Mouse (Mus musculus) gastrocnemius, postnatal 25 days (tissue): Measurements from ENCODE around the gene Hs3st3a1. TPM values are rescaled to one million over a fixed set of nuclear protein-coding genes. Genes with fewer than 3 reads are reported as not detected.

Source experiments
- DNase-seq: peaks from one replicate; pipeline ENCODE4 v3.0.0; 2022
- long read RNA-seq, 2 experiments: library from polyadenylated mRNA; stranded (forward); transcript quantifications; one replicate each; pipeline ENCODE4 v2.0.0; 2021
- total RNA-seq, 2 experiments: library from RNA; stranded (reverse); gene quantifications; 1 replicate in 1 of 2; 2 replicates in 1 of 2; pipeline ENCODE4 v1.2.3; 2021

Hs3st3a1 gene
- under 1 TPM; 0.21 to 0.49 TPM for total RNA-seq
- long read RNA-seq, experiment 1, partial matches to known transcripts, result 1 of 1 reads
- long read RNA-seq, experiment 1, other reads (novel, unspliced or antisense), result 0 of 1 reads
- long read RNA-seq, experiment 2, result 0 reads

DNA sequence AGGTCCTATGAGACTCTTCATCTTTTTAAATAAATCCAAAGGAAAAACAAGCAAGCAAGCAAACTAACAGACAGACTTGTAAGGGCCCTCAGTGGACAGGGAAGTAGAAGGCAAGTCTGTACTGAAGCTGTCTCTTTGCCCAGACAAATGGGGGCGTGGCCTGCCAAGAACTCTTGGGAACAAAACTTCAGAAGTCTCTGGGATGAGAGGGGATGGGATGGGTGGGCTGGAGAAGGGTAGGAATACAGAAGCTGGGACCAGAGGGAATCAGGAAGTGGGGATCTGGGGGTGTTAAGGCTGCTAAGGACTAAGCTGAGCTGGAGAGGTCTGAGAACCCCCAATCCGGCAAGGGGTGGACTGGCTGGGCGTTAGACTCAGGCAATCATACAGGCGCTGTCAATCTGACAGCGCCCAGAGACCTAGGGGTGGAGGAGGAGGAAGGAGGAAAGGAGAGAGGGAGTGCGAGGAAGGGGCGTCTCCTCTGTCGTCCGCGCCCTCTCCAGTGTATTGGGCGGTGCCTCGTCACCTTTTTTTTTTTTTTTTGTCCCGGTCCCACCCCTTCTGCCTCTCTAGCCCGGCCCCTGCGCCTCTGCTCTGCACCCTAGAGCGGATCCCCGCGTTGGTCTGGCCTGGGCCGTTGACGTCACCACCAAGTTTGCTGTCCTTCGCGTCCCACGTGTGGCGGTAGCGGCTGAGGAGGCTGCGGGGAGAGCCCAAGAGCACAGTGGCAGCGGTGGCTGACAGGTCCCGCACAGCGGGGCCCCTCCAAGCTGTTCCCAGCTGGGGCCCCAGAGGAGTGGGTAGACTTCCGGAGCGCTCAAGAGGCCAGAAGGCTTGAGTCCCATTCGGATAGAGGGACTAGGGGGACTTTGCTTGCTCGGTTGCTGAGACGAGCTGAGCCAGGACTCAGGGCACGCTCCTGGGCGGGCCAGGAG is at the start of gene Hs3st3a1:
TSS of gene Hs3st3a1 (plus strand) at position 722 of the 935 bp plus-strand sequence.
- peak; percentile 58 for DNase-seq

DNA sequence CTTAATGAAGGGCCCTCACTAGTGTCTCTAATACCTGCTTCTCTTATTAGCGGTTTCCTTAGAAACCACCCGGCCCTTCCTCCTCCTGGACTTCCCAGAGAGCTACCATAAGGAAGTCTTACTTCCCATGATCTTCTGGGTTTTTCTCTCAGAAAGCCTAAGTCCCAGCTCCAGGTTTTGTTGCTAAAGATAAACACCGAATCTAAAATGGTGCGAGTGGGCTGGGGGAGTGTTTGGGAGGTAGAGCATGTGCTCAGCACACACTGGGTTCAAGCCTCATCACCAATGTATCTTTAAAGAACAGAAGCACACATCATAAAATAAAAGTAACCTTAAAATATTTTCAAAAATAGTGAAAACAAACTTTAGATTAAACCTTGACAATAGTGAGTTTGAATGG is 48.8 kb upstream of the Hs3st3a1 start:
- DNase-seq, result no peak

DNA sequence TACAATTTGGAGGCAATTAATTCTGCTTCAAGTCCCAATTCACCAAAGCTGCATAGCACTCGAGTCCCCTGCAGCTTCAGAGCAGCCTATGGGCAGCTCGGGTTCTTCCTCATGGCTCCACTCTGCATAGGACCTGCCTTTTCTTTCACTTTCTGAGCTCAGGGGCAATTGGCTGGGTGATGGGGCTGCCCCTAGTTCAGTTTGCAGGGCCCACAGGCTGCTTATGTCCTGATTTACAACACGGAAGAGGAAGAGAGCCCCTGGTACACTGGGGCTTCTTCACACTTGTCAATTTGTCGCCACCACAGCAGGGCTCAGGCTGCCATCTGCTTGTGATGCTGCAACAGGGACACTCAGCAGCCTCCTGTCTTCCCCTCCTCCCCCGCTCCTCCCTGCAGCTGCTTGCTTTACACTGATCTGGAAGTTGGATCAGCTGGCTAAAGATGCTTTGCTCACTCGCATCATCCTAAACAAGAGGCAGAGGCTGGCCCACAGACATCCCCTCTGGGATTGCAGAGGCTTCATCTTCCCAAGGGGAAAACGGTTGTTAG is 38.7 kb upstream of the Hs3st3a1 start:
- DNase-seq, result no peak

DNA sequence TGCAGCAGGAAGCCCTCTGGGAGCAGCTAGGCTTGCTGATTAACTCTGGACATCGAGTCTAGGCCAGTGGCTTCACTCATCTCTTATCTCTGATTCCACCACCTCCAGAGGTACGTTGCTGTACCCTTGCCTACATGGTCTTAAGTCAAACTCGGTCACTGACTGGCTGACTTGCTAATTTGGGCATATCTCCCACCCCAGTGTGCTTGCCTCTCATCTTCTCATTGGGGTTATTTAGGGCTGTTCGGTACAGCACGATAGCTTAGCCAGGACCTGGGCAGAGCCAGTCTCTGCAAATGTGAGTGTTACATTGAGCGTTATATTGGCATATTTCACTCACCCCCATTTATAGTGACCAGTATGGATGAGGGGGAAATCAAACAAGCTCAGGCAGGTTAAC is 38.2 kb upstream of the Hs3st3a1 start:
- no peak for DNase-seq

DNA sequence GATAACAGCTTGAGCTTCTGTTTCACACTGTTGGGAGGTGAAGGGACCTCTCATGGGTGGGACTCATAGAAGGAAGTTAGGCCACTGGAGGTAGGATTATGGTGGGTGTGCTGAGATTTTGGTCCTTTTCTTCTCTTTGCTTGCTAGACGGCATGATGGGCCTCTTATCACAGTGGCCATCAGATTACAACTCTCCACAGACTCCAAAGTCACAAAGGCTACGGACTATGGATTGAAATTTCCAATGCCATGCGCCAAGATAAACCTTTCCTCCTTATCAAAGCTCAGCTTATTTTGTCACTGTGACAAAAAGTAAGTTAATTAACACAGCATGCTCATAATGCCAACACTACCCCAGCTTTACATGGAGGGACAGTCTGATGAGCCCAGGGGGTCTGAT is 37.5 kb upstream of the Hs3st3a1 start:
- no peak for DNase-seq

DNA sequence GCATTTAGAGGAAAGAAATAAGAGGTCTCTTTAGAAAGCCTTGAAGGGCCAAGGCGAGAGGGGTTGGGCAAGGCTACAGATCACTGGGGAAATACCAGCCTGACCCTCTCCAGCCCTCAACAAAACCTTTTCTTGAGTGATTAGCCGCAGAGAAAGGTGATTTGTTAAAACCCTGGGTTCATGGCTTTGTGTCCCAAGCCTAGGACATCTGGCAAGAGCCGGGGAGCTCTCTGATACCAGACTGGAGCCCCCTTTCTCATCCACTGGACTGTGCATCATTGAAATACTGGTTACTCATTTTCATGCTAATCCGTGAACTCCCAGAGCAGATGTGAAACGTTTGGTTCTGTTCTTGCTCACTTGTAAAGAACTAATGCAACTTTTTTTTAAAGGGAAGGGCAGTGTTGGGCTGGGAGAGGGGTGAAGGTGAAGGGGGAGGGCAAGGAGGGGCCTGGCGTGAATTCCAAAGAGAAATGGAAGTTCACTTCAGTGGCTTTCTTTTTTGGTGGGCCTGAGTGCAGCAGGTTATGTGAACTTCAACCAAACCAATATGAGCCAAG is 34.5 kb upstream of the Hs3st3a1 start:
- no peak for DNase-seq

DNA sequence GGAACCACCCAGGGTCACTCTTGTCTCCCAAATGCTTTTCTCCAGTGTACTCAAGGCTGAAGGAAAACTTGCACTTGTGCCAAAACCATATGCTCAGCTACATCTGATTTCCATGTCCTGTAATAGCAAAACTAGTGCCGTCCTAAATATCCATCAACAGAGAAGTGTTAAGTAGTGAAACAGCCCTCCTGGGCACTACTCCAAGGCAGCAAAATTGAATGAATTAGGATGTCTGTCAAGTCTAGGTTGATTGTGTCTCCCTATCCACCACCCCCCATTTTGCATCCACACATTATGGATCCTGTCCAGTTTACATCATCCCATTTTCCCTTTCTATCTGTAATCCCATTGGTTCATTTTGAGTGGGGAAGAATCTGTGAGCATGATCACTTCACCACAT is 16.2 kb upstream of the Hs3st3a1 start:
- no peak for DNase-seq

DNA sequence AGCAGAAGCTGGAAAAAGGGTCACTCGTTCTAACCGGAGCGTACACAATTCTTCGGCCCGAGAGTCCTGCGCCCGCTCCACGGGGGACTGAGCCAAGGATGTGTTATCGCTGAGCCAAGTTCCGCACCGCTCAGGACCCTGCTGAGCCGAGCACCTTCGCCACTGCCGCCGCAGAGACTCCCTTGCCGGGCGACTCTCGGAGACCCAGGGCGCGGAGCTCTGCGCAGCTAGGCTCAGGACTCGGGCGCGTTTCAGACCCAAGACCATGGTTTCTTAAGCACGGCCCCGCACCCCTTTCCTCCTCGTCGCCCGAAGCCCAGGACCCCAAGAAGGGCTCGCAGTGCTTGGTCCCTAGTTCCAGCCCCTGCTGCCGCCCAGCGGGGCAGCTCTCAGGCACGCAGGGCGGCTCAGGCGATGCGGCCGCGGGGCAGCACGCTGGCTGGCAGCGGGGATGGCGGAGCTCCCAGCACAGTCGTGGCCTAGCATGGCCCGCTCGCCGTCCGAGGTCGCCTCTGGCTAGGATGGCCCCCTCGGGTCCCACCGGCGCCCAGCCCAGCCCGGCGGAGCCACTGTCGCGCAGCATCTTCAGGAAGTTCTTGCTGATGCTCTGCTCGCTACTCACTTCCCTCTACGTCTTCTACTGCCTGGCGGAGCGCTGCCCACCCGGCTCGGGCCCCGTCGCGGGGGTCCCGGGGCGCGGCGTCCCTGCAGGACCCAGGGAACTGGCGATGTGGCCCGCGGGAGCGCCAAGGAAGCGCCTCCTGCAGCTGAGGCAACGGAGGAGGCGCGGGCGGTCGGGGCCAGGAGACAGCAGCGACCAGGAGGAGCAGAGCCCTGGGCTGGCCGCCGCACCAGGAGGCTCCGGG is 647 bp downstream of the Hs3st3a1 start:
- DNase-seq, result peak; percentile 28

DNA sequence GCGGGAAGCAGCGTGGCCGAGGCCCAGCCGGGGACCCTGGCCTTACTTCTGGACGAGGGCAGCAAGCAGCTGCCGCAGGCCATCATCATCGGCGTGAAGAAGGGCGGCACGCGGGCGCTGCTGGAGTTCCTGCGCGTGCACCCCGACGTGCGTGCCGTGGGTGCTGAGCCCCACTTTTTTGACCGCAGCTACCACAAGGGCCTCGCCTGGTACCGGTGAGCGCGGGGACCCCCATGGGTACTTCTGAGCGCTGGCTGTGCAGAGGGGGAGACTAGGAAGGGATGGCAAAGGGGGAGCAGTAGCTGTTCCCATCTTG is 1.2 kb downstream of the Hs3st3a1 start, which contains the start of gene F930015N05Rik:
TSS of gene F930015N05Rik (minus strand) at position 242 of the 316 bp plus-strand sequence.
- no peak for DNase-seq

DNA sequence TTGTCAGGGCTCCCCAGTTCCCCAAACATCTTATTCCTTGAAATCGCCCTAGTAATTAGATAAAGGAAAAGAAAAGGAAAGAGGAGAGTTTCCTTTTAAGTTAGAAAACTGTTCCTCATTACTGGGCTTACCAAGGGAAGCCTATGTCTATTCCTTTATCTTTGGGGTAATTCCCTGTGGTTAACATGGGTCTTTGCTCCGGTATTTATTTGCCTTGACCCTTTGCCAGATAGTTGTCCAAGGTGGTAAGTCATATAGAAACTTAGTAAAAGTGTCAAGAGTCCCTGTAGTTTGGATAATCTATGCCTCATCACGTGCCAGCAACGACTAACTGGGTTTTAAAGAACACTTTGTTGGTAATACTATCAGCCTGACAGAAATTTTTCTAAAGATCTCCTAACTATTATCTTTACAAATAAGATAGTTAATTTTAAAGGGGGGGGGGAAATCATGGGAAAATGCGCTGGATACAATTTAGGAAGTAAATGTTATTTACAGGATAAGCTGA is 1.7 kb downstream of the Hs3st3a1 start:
- DNase-seq, result no peak

DNA sequence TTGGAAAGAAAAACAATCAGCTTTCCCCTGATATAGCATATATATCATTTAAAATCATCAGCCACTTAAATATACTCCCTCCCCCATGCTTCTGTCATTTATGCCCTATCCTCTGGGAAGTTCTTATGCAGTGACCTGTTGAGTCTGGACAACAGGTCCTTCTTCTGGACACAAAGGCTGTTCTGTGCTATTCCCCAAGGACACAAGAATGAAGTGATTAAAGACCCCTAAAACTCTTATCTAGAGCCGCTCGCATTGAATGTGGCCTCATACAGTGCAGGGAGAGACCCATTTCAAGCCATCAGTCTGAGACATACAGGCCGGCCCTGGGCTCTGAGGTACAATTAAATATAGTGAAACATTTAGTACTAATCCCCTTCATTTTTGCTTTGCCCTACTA is 2.6 kb downstream of the Hs3st3a1 start:
- DNase-seq, result no peak

DNA sequence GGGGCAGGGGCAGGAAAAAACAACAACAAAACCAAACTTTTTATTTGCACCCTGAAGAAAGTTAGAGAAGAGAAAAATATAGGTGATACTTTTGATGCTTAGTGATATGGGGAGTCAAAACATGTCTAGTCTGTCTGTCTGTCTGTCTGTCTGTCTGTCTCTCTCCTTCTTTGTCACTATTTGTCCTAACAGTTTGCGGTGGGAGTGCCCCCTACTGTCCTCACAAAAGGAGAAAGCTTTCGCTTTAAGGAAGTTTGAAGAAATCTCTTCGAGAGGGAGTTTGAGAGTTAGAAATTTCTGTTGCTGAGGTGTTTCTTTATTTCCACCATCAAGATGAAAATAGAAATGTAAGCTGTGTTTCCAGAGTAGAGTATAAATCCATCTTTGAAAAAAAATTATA is 3.8 kb downstream of the Hs3st3a1 start:
- no peak for DNase-seq

DNA sequence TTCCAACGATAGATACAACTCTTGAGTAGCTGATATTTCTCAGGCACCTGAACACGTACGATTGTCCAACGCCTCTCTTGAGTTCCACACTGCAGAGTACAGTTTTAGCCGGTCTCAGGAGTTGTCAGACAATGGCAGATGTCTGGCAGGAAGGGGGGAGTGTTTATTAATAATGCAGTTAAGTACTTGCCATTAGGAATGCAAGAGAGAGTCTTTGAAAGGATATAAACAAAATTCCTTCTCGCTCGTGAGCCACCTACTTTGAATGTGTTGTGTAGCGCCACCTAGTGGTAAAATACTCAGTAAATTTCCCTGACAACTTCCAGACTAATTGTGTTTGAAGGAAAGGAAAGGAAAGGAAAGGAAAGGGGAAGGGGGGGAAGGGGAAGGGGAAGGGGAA is 7.0 kb downstream of the Hs3st3a1 start:
- no peak for DNase-seq

DNA sequence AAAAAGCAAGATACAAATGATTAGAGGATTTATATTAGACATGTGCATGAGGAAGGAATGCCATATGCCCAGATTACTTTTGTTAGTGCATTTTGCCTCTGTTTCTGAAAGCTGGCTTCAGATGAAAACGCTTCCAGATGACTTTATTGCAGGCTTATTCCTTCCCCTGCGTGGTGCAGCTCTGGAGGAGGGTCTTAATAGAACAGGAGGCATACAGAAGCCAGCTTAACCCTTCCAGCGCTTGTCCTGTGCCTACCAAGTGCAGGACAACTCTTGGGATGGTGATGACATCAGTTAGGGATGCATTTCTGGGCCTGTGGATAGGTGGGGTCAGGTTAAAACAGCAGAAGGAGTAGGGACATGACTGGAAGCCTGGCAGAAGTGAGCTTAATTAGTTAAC is 7.6 kb downstream of the Hs3st3a1 start:
- no peak for DNase-seq

DNA sequence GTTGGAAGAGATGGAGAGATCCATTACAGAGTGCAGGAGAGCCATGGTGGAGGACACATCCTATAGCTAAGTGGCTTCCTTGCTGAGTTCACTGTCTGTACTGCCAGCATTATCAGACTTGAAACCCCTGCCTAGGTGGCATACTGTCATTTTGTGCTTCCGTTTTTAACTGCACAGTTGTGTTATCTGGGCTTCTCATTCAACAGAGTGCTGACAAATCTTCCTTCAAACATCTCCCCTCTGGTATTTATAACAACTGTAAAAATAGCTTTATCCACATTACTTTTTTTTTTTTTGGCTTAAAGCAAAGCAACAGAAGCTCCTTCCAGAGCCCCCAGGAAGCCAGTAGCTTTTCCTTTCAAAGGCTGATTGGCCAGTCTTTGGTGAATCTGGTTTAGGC is 10.1 kb downstream of the Hs3st3a1 start:
- DNase-seq, result no peak

DNA sequence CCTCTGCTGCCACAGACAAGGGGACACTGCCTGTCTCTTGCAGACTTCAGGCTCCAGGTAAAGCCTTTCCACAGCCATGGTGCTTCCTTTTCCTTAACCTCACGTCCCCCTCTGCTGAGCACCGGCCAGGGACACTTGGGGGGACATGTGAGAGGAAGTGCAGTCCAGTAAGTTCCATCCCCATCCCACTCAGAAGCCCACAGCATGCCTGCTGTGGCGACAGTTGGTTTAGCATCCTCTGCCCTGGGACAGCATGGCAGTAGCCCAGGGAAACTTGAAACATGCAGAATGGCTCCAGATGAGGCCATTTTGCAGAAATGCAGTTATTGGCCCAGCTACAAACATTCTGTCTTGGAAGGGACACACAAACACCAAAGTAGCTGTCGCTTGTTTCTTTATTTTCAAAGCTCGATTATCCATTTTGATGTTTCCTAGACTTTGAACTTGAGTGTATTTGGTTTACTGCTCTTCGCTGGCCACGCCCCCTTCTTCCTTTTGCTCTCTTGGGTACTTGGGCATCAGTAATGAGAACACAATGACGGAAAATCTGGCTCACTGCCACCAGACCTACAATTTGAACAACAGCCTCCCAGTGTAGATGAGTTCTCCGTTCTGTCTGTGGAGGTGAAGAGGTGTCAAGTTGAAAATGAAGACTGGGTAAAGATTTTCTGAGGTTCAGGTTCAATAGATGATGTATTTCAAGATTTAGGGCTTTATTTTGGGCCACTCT is 13.6 kb downstream of the Hs3st3a1 start:
- DNase-seq, result no peak

DNA sequence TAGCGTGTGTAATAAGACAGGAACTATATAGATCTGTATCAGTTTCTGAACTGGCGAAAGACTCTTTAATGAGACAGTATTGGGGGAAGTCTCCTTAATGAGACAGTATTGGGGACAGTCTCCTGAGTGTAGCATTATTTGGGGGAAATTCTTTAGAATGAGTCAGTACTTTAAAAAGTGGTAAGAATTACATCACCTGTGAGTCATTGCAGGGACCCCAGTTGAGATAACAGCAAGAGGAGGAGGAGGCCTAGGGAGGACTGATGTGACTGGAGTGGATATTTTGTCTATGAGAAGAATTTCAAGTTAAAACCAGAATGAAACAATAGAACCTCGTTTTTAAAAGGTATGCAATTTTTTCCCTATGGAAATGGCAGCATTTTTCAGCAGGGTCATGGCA is 26.6 kb downstream of the Hs3st3a1 start:
- DNase-seq, result no peak

DNA sequence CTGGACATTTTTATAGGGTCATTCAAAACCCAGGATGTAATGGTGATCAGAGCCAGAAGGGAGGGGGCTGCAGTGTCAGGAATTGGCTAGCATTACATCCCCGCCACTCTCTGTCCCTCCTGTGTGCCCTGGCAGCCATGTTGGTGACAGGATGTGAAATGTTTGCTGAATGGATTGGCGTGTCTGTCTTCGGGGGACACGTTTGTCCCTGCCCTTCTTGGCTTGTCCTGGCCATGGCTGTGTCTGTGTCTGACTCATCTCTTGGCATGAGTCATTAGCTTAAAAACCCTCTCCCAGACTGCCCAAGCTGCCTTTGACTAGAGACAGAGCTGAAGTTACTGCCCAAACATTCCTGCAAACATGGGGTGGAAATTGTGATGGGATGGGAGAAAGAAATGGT is 33.6 kb downstream of the Hs3st3a1 start:
- peak; percentile 34 for DNase-seq

DNA sequence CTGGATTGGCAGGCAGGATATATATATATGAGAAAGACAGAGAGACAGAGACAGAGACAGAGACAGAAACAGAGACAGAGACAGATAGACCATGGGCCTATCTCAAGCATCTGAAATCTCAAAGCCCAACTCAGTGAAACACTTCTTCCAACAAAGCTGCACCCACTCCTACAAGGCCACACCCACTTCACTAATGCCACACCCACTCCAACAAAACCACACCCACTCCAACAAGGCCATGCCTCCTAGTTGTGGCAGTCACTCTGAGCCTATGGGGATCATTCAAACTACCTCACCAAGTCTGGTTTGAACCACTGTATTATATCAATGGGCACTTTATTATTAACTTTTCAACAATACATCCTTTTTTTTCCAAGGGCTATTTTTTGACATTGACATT is 35.6 kb downstream of the Hs3st3a1 start:
- no peak for DNase-seq

DNA sequence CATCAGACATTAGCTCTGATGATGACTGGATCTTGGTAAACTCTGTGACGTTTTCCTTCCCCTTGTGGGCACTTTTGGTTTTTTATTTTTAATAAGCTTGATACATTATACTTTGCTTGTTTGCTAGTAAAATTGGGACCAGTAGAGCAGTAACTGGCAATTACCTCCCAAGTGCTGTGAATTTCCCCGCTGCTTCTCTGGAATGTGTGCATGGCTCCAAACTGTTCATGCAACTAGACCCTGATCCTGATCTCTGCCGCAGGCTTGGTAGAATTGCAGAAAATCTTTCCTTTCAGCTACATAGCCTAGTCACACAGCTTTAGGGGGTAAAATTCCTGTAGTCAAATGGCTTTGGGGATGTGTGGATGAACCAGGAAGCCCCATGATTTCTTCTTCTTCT is 38.5 kb downstream of the Hs3st3a1 start:
- no peak for DNase-seq

DNA sequence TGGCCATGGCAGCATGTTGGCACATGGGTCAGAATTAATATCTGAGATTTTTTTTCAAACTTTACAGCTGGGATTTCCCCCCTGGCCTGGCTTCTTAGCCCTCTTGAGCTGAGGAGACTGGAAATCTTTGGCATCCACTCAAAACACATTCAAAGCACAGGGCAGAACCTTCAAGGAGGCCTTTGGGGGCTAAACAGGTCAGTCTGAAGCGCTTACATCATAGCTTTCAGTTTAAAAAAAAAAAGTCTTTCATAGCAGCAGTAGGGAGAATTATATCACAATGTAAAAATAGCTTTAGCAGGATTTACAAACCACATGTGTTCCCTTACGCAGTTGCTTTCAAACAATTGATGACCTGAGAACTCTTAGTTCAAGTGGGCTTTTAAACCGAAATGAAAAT is 46.3 kb downstream of the Hs3st3a1 start:
- DNase-seq, result no peak
